Mouse (Mus musculus) neutrophil, adult 59 days (primary cell): ENCODE results near the gene Kif22. TPM values are rescaled to one million over a fixed set of nuclear protein-coding genes. Genes with fewer than 3 reads are reported as not detected.

Source experiments
- total RNA-seq, 2 experiments: library from RNA; stranded (reverse); gene quantifications; 1 replicate in 1 of 2; 2 replicates in 1 of 2; pipeline ENCODE4 v1.2.4; 2023

The Kif22 gene
- 10 to 100 TPM; 60.6 to 63.2 TPM for total RNA-seq

DNA sequence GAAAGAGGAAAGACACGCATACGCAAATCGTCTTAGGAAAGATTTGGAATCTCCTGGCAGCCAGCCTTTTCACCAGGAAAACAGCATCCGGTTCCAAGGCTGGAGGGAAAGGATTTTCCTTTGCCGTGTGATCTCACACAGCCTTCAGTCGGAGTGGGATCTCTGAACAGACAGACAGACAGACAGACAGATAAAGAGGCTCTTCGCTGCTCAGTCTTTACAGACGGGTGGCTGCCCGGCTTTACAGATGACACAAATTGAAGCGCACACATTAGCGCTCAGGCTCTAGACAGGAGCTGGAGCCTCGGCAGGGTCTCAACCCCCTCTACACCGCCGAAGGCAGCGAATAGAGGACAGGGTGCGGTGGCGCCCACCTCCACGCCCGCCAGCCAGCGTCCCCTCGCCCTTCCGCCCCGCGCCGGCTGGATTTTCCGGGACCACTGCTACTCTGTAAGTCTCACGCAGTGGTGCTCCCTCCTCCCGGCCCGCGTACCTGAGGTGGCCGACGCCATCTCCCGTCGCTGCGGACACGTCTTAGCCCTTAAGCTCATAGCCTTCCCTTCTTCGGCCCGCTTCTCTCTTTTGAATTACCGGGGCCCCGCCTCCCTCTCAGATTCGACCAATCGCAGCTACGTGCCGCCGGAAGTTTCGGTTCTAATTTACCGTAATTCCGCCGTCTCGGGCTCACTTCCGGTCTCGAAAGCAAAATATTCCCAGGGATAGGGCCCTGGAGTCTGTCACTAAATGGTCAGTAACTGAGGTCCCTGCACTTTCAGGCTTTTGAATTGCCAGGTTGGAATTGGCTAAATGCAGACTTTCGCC lies at the start of gene Kif22:
Gene Kif22, minus strand, starts transcription at position 621 of the 822 bp plus-strand sequence.

DNA sequence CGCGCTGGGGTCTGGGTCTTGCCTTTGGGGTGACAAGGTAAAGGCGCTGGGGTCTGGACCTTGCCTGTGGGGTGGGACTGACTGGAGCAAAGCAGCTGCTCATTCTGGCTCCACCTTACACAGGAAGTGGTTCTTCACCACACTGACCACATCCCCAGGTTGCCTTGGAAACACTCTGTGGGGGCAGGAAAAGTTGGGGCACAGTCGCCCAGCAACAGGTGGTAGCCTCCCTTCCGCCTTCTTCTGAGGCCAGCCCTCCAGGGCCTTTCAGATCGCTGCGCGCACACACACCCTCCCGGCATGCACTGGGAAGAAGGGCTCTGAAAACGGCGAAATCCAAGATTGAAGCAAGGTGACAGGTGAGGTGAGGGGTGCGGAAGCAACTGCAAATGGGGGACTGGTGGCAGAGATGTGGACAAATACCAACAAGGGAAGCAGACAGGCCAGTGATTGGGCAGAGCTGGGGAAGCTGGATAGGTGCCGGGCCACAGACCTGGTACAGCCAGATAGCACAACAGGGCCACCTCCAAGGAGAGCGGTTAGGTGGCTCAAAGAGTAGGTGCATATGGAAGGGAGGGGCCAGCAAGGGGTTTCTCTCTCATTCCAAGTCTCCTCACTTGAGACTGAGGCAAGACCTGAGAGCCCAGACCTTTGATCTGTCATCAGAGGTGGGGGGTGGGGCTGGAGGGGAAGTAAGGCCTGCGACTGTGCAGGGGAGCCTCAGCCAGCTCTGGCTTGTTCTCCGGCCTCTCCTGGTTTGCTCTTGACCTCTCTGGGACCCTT lies 49.0 kb upstream of the Kif22 start, which contains the start of gene AI467606:
Gene AI467606, plus strand, starts transcription at position 246 of the 783 bp plus-strand sequence.

DNA sequence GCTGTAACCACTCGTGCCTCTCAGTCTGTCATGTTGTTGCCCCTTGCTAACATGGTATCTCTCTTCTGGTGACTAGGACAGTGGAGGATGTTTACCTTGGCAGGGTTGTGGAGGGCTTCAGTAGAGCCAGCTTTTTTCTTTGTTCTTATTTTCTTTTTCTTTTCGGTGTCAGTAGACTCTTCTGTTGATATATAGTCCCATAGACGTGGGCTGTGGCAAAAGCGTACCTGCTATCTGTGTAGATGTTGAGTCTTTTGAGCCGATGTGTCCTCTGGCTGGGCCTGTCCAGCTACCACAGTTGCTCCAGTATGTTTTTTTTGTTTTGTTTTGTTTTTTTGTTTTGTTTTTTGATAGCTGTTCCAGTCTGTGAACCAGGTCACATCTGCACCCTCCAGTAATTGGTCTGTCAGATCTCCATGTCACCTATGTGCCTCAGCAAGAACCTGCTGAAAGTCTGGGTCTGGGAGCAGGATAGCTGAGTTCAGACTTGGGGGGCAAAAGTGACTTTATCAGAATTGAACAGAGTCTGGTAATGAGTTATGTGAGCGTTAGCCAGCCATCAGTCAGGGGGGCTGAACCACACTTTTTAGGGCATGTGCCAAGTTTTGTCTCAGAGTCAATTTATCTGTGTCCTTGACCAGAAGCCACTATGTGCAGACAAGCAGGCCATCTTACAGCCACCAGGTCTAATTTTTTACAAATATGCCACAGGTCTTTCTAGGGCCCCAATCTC lies 45.2 kb upstream of the Kif22 start, which contains the start of gene Zg16:
Gene Zg16, minus strand, starts transcription at position 51 of the 733 bp plus-strand sequence.

DNA sequence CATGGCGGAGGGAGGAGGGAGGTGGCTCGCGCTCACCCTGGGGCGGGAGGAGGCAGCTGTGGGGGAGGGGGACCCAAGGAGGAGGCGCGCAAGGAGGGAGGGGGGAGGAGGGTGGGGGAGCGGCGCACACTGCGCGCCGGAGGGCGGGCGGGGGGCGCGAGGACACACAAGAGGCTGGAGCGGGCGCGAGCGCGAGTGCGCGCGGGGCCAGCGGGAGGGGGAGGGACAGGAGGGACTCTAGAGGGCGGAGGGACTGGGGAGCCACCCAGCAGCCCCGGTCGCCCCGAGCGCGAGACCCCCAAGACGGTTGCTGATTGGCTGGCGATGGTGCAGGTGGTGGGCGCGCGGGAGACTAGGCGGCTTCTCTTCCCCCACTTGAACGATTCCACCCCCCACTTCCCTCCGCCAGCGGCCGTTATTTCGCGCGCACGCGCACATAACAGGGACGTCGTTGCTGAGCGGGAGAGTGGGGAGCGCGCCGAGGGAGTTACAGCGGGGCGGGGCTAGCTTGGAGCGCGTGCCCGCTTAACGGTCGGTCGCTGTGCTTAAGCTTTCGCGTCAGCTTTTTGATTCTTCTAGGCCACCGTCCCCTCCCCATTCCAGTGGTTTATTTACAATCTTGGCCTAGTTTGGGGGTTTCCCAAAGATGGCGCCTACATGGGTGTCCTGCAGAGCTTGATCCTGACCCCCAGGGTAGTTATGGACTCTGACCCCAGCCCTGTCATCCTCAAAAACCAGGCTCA lies 15.1 kb downstream of the Kif22 start, which contains the start of gene Maz:
Gene Maz, minus strand, starts transcription at position 54 of the 743 bp plus-strand sequence.

DNA sequence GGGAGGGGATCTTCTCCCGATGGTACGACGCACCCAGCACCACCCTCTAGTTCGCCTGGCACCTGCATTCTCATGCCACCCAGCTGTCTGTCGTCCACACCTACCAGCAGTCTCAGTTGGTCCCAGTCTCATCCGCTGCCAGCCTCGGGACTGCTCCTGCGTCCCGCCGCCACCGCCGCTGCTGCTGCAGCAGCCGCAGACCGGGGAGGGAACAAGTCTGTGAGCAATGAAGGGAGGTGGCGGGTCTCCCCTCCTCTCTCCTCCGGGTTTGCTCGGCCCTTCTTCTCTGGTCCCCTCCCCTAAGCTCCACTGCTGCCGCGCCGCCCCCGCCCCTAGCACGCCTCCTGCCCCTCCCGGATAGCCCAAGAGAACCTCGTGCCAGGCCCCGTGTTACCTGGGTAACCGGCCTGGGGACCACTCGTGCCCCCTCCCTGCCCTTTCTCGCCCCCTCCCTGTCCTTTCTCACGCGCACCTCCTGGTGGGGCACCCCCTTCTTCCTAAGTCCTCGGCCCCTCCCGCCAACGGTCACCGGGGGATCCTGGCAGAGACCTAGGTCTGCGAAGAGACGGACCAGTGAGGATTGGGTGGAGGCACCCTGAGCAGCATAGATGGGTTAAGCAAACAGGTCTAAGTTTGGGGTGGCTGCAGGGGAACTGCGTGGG lies 21.2 kb downstream of the Kif22 start, which contains the start of the genes Gm42742 and Prrt2:
Gene Gm42742, minus strand, starts transcription at position 197 of the 662 bp plus-strand sequence.
Gene Prrt2, minus strand, starts transcription at position 311 of the 662 bp plus-strand sequence.

DNA sequence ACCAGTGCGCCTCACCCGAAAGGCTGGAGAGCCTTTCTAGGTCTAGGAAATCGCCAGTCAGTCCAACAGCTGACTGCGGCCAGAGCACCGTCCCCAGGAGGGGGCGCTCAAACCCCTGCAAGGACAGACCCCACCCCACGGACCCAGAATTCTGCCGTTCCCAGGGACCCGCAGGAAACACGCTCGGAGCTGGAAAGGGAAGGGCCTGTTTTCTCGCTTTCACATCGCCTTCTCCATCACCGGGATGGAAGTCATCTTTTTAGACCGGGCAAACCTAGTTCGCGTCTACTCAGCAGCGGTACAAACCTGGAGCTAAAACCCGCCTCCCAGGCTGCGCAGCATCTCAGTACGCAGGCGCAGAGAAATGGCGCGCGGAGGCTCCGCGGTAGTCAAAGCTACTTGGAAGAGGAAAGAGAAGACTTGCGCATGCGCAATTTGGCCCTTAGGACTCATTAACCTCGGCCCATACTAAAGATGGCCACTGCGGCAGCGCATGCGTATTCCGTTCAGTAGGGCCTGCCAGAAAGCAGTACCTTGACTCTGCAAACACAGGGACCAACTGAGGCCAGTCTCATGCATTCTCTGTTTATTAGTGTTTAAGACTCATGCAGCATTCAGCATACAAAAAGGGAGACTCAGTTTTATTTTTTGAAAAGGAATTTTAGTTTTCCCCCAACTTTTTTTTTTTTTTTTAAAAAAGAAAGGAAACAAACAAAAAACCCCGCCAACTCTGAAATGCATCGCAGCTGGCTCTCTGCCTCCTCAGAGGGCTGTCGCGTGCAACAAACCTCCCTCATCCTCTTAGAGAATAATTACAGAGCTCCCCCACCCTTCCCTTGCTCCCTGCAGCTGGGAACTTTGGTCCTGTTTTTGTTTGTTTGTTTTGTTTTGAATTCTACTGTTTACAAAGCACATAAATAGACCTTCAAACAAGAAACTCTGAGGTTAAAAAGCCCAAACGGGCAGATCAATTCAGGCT lies 25.0 kb downstream of the Kif22 start, which contains the start of gene Pagr1a:
Gene Pagr1a, minus strand, starts transcription at position 382 of the 979 bp plus-strand sequence.

DNA sequence TGATC lies 26.0 kb downstream of the Kif22 start, which contains the start of gene Pagr1b:
Gene Pagr1b, minus strand, starts transcription at position 4 of the 5 bp plus-strand sequence.

DNA sequence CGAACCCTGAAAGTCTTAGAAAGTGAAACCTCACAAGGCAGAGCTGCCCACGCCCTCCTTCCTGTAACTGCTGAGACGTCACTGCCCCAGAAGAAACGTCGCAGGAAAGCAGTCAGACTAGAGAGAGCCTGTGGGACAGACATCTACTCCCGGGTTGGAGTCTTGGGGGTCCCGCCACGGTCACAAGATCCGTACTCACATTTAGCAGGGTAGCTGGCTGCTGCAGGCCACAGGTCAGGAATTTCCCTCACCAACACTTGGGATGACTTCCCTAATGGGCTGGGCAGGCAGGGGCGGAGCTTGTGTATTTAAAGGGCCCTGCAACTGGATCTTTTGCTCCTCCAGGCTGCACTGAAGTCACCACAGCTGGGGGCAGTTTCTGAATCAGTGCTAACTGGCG lies 28.0 kb downstream of the Kif22 start, which contains the start of gene Mvp:
Gene Mvp, minus strand, starts transcription at position 302 of the 400 bp plus-strand sequence.

Other genes starting within 250 kb of the Kif22 start
- gene Ppp4c, start 250.0 kb downstream of the Kif22 start, total RNA-seq: 100 to 1,000 TPM; 230 to 231 TPM
- gene Fam57b, start 244.8 kb downstream of the Kif22 start, total RNA-seq: not detected
- gene 4930451I11Rik, start 210.8 kb downstream of the Kif22 start, total RNA-seq: not detected
- gene Doc2a, start 195.1 kb downstream of the Kif22 start, total RNA-seq: not detected
- 10 to 100 TPM; 35.2 to 41.1 TPM for gene Hirip3, start 180.5 kb downstream of the Kif22 start, total RNA-seq
- 10 to 100 TPM; 47.1 to 51.6 TPM for gene Ino80e, start 180.1 kb downstream of the Kif22 start, total RNA-seq
- 10 to 100 TPM; 60.5 to 65.1 TPM for gene Taok2, start 157.8 kb downstream of the Kif22 start, total RNA-seq
- 10 to 100 TPM; 43.6 to 45.3 TPM for gene Tmem219, start 119.6 kb downstream of the Kif22 start, total RNA-seq
- 10 to 100 TPM; 19.0 to 20.9 TPM for gene Kctd13, start 113.6 kb downstream of the Kif22 start, total RNA-seq
- gene Asphd1, start 92.9 kb downstream of the Kif22 start, total RNA-seq: not detected
- gene Sez6l2, start 91.9 kb downstream of the Kif22 start, total RNA-seq: 1 to 10 TPM; 1.7 to 1.9 TPM
- 10 to 100 TPM; 58.6 to 74.2 TPM for gene Cdipt, start 66.6 kb downstream of the Kif22 start, total RNA-seq
- gene Cdiptos, start 66.4 kb downstream of the Kif22 start, total RNA-seq: 1 to 10 TPM; 1.5 to 1.7 TPM
- 10 to 100 TPM; 40.7 to 54.2 TPM for gene Mvp, start 27.9 kb downstream of the Kif22 start, total RNA-seq
- gene Pagr1b, start 26.0 kb downstream of the Kif22 start, total RNA-seq: 1 to 10 TPM; 2.1 to 7.5 TPM
- gene Pagr1a, start 25.1 kb downstream of the Kif22 start, total RNA-seq: 10 to 100 TPM in 1 of 2 experiments, 1 to 10 TPM in 1; 8.7 to 32.2 TPM
- 10 to 100 TPM in 1 of 2 experiments, under 1 TPM in 1; 0.20 to 34.3 TPM for gene Gm42742, start 21.4 kb downstream of the Kif22 start, total RNA-seq
- under 1 TPM in 1 of 2 experiments, not detected in 1; 0.20 TPM for gene Prrt2, start 21.3 kb downstream of the Kif22 start, total RNA-seq
- gene Maz, start 15.4 kb downstream of the Kif22 start, total RNA-seq: 100 to 1,000 TPM; 181 to 187 TPM
- gene Zg16, start 44.9 kb upstream of the Kif22 start, total RNA-seq: 1 to 10 TPM in 1 of 2 experiments, under 1 TPM in 1; 0.60 to 1.6 TPM
- gene AI467606, start 48.9 kb upstream of the Kif22 start, total RNA-seq: 100 to 1,000 TPM; 131 to 144 TPM
- 1 to 10 TPM; 4.2 to 6.3 TPM for gene Qprt, start 79.8 kb upstream of the Kif22 start, total RNA-seq
- gene Spn, start 95.4 kb upstream of the Kif22 start, total RNA-seq: 100 to 1,000 TPM; 126 to 127 TPM
- 10 to 100 TPM; 47.7 to 62.5 TPM for gene Cd2bp2, start 153.6 kb upstream of the Kif22 start, total RNA-seq
- gene Tbc1d10b, start 166.0 kb upstream of the Kif22 start, total RNA-seq: 100 to 1,000 TPM; 123 to 138 TPM
- 1 to 10 TPM; 7.7 to 8.4 TPM for gene Mylpf, start 166.4 kb upstream of the Kif22 start, total RNA-seq
- gene Zfp553, start 190.6 kb upstream of the Kif22 start, total RNA-seq: 1 to 10 TPM; 4.2 to 4.5 TPM
- 100 to 1,000 TPM; 106 to 111 TPM for gene Sept1, start 190.7 kb upstream of the Kif22 start, total RNA-seq
- gene Zfp771, start 201.8 kb upstream of the Kif22 start, total RNA-seq: 1 to 10 TPM; 5.1 to 5.8 TPM
- gene Dctpp1, start 218.2 kb upstream of the Kif22 start, total RNA-seq: 10 to 100 TPM; 28.7 to 31.2 TPM
- gene Sephs2, start 231.6 kb upstream of the Kif22 start, total RNA-seq: 100 to 1,000 TPM; 115 to 120 TPM